Mouse (Mus musculus): ENCODE measurements around the gene Sde2. TPM values are rescaled to one million over a fixed set of nuclear protein-coding genes. Genes with fewer than 3 reads are reported as not detected.
A peak's percentile ranks its signal among the peaks of the same experiment; 100 is the strongest.

Gene Sde2
- polyA plus RNA-seq, 1 experiment from 2014 or later: 30.7 TPM

- Histone ChIP-seq H3K27ac (ENCODE audit: poor library complexity, severe bottlenecking) (no peak overlapping the region), H3K27me3 (replicated peaks) (no peaks in the 10 kb centered on the region), H3K36me3 (peaks cover 4% of the 10 kb centered on the region), H3K4me3 (no peak overlapping the region), H3K9ac (0 out of 2 replicates have a peak overlapping the region, but pooled peaks have one; percentile 7), H3K4me1 (replicated peaks) (peaks cover 27% of the 10 kb centered on the region), H3K9me3 (replicated peaks) (no peaks in the 10 kb centered on the region), H3K4me2 (peak overlapping the region; percentile 22)
- 62% methylated on average over 12 of the region's 12 CpGs for WGBS
- no peak for ATAC-seq (ENCODE audit: insufficient number of reproducible peaks, low FRiP score)
These were observed 35.4 kb upstream of the Sde2 start for GRCm38 (mm10) chr1:180815371-180816024.

- Histone ChIP-seq H3K9me3 (replicated peaks) (no peaks in the 10 kb centered on the region), H3K4me3 (no peak overlapping the region), H3K36me3 (no peaks in the 10 kb centered on the region), H3K4me1 (replicated peaks) (peaks cover 23% of the 10 kb centered on the region), H3K9ac (no peak overlapping the region), H3K4me2 (no peak overlapping the region), H3K27ac (ENCODE audit: poor library complexity, severe bottlenecking) (no peak overlapping the region), H3K27me3 (replicated peaks) (no peaks in the 10 kb centered on the region)
- 37% methylated on average over 2 of the region's 2 CpGs for WGBS
- no peak for ATAC-seq (ENCODE audit: insufficient number of reproducible peaks, low FRiP score)
These were observed 32.9 kb upstream of the Sde2 start for GRCm38 (mm10) chr1:180818000-180818399.

- no peaks in the 10 kb centered on the region for H3K27me3 ChIP-seq (replicated peaks)
- H3K27ac ChIP-seq (ENCODE audit: poor library complexity, severe bottlenecking): no peak overlapping the region
- no peaks in the 10 kb centered on the region for H3K36me3 ChIP-seq
- no peak for ATAC-seq (ENCODE audit: insufficient number of reproducible peaks, low FRiP score)
- no peak overlapping the region for H3K4me3 ChIP-seq
- H3K4me1 ChIP-seq (replicated peaks): peaks cover 10% of the 10 kb centered on the region
- 84% methylated on average over 6 of the region's 6 CpGs for WGBS
- no peaks in the 10 kb centered on the region for H3K9me3 ChIP-seq (replicated peaks)
- no peak overlapping the region for H3K9ac ChIP-seq
- no peak overlapping the region for H3K4me2 ChIP-seq
These were observed 29.8 kb upstream of the Sde2 start for GRCm38 (mm10) chr1:180821101-180821500.

- ATAC-seq (ENCODE audit: insufficient number of reproducible peaks, low FRiP score): no peak
- H3K27me3 ChIP-seq (replicated peaks): no peaks in the 10 kb centered on the region
- no peak overlapping the region for H3K4me2 ChIP-seq
- no peak overlapping the region for H3K27ac ChIP-seq (ENCODE audit: poor library complexity, severe bottlenecking)
- peaks cover 3% of the 10 kb centered on the region; the same call in 1 of the 2 replicates for H3K9me3 ChIP-seq (replicated peaks)
- H3K9ac ChIP-seq: no peak overlapping the region
- peaks cover 10% of the 10 kb centered on the region for H3K4me1 ChIP-seq (replicated peaks)
- H3K4me3 ChIP-seq: no peak overlapping the region
- 90% methylated on average over 5 of the region's 5 CpGs for WGBS
- no peaks in the 10 kb centered on the region for H3K36me3 ChIP-seq
These were observed 28.7 kb upstream of the Sde2 start for GRCm38 (mm10) chr1:180822276-180822675.

GRCm38 (mm10) chr1:180823716-180824115, 27.2 kb upstream of the Sde2 start:
- no peak for ATAC-seq (ENCODE audit: insufficient number of reproducible peaks, low FRiP score)
- H3K4me2 ChIP-seq: no peak overlapping the region
- H3K27me3 ChIP-seq (replicated peaks): no peaks in the 10 kb centered on the region
- no peaks in the 10 kb centered on the region for H3K4me1 ChIP-seq (replicated peaks)
- H3K36me3 ChIP-seq: no peaks in the 10 kb centered on the region
- H3K9me3 ChIP-seq (replicated peaks): peaks cover 3% of the 10 kb centered on the region; the same call in 1 of the 2 replicates
- H3K9ac ChIP-seq: no peak overlapping the region
- no peak overlapping the region for H3K4me3 ChIP-seq
- WGBS: 81% methylated on average over 3 of the region's 3 CpGs
- no peak overlapping the region for H3K27ac ChIP-seq (ENCODE audit: poor library complexity, severe bottlenecking)

- Histone ChIP-seq H3K4me3 (no peak overlapping the region), H3K4me2 (no peak overlapping the region), H3K9me3 (replicated peaks) (peaks cover 3% of the 10 kb centered on the region; the same call in 1 of the 2 replicates), H3K9ac (no peak overlapping the region), H3K27me3 (replicated peaks) (no peaks in the 10 kb centered on the region), H3K4me1 (replicated peaks) (peaks cover 2% of the 10 kb centered on the region), H3K27ac (ENCODE audit: poor library complexity, severe bottlenecking) (no peak overlapping the region), H3K36me3 (no peaks in the 10 kb centered on the region)
- ATAC-seq (ENCODE audit: insufficient number of reproducible peaks, low FRiP score): no peak
- WGBS: 68% methylated on average over 3 of the region's 3 CpGs
These were observed 26.2 kb upstream of the Sde2 start for GRCm38 (mm10) chr1:180824721-180825120.

GRCm38 (mm10) chr1:180826634-180827033, 24.3 kb upstream of the Sde2 start:
- H3K27me3 ChIP-seq (replicated peaks): no peaks in the 10 kb centered on the region
- peaks cover 17% of the 10 kb centered on the region for H3K4me1 ChIP-seq (replicated peaks)
- H3K4me3 ChIP-seq: no peak overlapping the region
- H3K4me2 ChIP-seq: no peak overlapping the region
- WGBS: 85% methylated on average over 4 of the region's 4 CpGs
- ATAC-seq (ENCODE audit: insufficient number of reproducible peaks, low FRiP score): no peak
- no peak overlapping the region for H3K9ac ChIP-seq
- peaks cover 3% of the 10 kb centered on the region; the same call in 1 of the 2 replicates for H3K9me3 ChIP-seq (replicated peaks)
- H3K36me3 ChIP-seq: no peaks in the 10 kb centered on the region
- no peak overlapping the region for H3K27ac ChIP-seq (ENCODE audit: poor library complexity, severe bottlenecking)

GRCm38 (mm10) chr1:180829775-180830174, 21.2 kb upstream of the Sde2 start:
- Histone ChIP-seq H3K9ac (no peak overlapping the region), H3K4me3 (no peak overlapping the region), H3K4me1 (replicated peaks) (peaks cover 17% of the 10 kb centered on the region), H3K9me3 (replicated peaks) (peaks cover 3% of the 10 kb centered on the region; the same call in 1 of the 2 replicates), H3K4me2 (peak overlapping the region; percentile 41), H3K27ac (ENCODE audit: poor library complexity, severe bottlenecking) (no peak overlapping the region), H3K27me3 (replicated peaks) (no peaks in the 10 kb centered on the region), H3K36me3 (no peaks in the 10 kb centered on the region)
- peak; percentile 80 for ATAC-seq (ENCODE audit: insufficient number of reproducible peaks, low FRiP score)
- 71% methylated on average over 11 of the region's 11 CpGs for WGBS

GRCm38 (mm10) chr1:180830175-180830574, 20.8 kb upstream of the Sde2 start:
- peak; percentile 82 for ATAC-seq (ENCODE audit: insufficient number of reproducible peaks, low FRiP score)
- 65% methylated on average over 11 of the region's 11 CpGs for WGBS

GRCm38 (mm10) chr1:180830588-180831346, 20.2 kb upstream of the Sde2 start:
- peaks cover 17% of the 10 kb centered on the region for H3K4me1 ChIP-seq (replicated peaks)
- H3K4me2 ChIP-seq: peak overlapping the region; percentile 41
- WGBS: 29% methylated on average over 14 of the region's 14 CpGs
- no peak; the same call in 1 of the 2 replicates for ATAC-seq (ENCODE audit: insufficient number of reproducible peaks, low FRiP score)
- H3K27me3 ChIP-seq (replicated peaks): no peaks in the 10 kb centered on the region
- no peak overlapping the region for H3K27ac ChIP-seq (ENCODE audit: poor library complexity, severe bottlenecking)
- H3K36me3 ChIP-seq: no peaks in the 10 kb centered on the region
- H3K9me3 ChIP-seq (replicated peaks): peaks cover 3% of the 10 kb centered on the region; the same call in 1 of the 2 replicates
- H3K4me3 ChIP-seq: peak overlapping the region; percentile 4; the same call in 1 of the 2 replicates
- no peak overlapping the region for H3K9ac ChIP-seq

More at GRCm38 (mm10) chr1:180830175-180830574, 20.8 kb upstream of the Sde2 start:
- peaks cover 17% of the 10 kb centered on the region for H3K4me1 ChIP-seq (replicated peaks)
- H3K4me2 ChIP-seq: peak overlapping the region; percentile 41
- H3K27me3 ChIP-seq (replicated peaks): no peaks in the 10 kb centered on the region
- no peaks in the 10 kb centered on the region for H3K36me3 ChIP-seq
- H3K27ac ChIP-seq (ENCODE audit: poor library complexity, severe bottlenecking): no peak overlapping the region
- H3K4me3 ChIP-seq: peak overlapping the region; percentile 4; the same call in 1 of the 2 replicates
- H3K9ac ChIP-seq: no peak overlapping the region
- peaks cover 3% of the 10 kb centered on the region; the same call in 1 of the 2 replicates for H3K9me3 ChIP-seq (replicated peaks)

GRCm38 (mm10) chr1:180835273-180836015, 15.5 kb upstream of the Sde2 start:
- ATAC-seq (ENCODE audit: insufficient number of reproducible peaks, low FRiP score): no peak
- H3K9me3 ChIP-seq (replicated peaks): peaks cover 2% of the 10 kb centered on the region; the same call in 1 of the 2 replicates
- 80% methylated on average over 10 of the region's 10 CpGs for WGBS
- H3K4me3 ChIP-seq: no peak overlapping the region
- no peak overlapping the region for H3K4me2 ChIP-seq
- H3K9ac ChIP-seq: no peak overlapping the region
- no peak overlapping the region for H3K27ac ChIP-seq (ENCODE audit: poor library complexity, severe bottlenecking)
- H3K4me1 ChIP-seq (replicated peaks): peaks cover 8% of the 10 kb centered on the region
- no peaks in the 10 kb centered on the region for H3K36me3 ChIP-seq
- H3K27me3 ChIP-seq (replicated peaks): no peaks in the 10 kb centered on the region
